Mouse (Mus musculus): ENCODE data around the gene Myh7. TPM values are rescaled to one million over a fixed set of nuclear protein-coding genes. Genes with fewer than 3 reads are reported as not detected.
"Not testable (repeated sequence)": the region's sequence is repeated elsewhere in the genome, so short reads cannot be mapped to it uniquely, and the experiment has no call there.

Myh7 gene
- total RNA-seq, 2 experiments from 2014 or later: 393 to 495 TPM

DNA sequence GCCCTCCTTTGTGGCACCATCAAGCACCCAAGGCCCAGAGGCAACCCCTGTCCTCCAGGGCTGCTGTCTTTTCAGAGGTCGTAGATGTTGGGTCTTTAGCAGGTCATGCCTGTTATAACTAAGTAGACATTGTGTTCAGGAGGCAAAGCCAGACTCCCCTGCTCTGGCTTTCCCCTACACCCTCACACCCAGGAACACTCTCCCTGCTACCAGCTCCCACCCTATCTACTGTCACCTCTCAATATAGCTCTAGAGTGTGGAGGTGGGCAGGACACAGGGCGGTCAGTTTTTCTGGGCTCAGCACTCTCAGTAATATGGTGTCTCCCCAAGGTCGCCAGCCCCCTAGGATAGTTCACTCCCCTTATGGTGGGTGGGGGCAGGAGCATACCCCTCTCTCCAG is 26.6 kb downstream of the Myh7 start:
- no peak for DNase-seq

- no peak for DNase-seq
Observed at GRCm38 (mm10) chr14:54966320-54966977, 28.0 kb downstream of the Myh7 start, which contains the start of gene Myh6. TSS of gene Myh6 (minus strand) at chr14:54966927.

DNA sequence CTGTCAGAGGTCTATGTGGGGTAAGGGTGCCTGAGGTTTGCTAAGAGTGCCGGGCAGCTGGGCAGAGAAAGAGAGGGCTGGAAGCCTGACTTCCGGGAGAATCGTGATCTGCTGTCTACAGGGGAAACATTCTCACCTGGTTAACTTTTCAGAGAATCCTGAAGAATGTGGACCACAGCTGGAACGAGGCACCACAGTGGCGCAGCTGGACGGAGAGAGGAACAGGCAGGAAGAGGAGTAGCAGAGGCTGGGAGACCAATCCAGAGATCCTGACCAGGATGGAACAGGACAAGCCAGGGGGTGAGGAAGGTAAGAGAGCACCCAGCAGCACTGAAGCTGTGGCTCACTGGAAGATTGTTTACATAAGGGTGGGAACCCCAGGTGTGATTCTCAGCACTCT is 28.8 kb downstream of the Myh7 start:
- DNase-seq: no peak

- no peak for DNase-seq
Observed at GRCm38 (mm10) chr14:54965044-54965443, 29.4 kb downstream of the Myh7 start.

- no peak for DNase-seq
Observed at GRCm38 (mm10) chr14:54963727-54964126, 30.7 kb downstream of the Myh7 start.

GRCm38 (mm10) chr14:54962714-54963113 is 31.7 kb downstream of the Myh7 start:
- no peak for DNase-seq

DNA sequence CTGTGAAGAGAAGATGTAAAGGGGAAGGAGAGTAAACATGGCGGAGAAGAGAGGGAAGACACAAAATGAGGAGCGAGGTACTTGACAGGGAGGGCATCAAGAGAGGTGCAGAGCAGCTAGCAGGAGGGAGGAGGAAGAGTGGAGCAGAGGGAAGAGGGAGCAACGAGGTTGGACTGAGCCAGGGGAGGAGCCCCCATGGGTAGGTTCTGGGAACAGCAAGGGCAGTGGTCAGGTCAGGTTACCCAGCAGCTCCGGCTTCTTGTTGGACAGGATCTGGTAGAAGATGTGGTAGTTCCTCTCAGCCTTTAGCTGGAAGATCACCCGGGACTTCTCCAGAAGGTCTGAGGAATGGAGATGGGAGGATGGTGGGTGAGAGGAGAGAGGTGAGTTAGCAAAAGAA is 32.9 kb downstream of the Myh7 start:
- DNase-seq: no peak

DNA sequence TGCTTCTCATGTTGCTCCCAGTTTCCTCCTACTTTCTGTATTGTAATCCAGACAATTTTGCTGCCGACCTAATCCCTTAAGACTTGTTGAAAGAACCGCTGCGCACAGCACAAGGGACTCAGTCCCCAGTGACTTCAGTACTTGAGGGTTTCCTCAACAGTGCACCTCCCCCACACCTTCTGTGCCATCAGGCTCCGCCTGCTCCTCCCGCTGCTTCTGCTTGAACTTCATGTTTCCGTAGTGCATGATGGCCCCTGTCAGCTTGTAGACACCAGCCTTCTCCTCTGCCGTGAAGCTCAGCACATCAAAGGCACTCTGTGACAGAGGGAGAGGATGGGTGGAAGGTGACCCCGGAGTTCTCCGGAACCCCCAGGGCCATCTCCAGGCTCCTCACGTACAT is 33.7 kb downstream of the Myh7 start:
- no peak for DNase-seq

DNA sequence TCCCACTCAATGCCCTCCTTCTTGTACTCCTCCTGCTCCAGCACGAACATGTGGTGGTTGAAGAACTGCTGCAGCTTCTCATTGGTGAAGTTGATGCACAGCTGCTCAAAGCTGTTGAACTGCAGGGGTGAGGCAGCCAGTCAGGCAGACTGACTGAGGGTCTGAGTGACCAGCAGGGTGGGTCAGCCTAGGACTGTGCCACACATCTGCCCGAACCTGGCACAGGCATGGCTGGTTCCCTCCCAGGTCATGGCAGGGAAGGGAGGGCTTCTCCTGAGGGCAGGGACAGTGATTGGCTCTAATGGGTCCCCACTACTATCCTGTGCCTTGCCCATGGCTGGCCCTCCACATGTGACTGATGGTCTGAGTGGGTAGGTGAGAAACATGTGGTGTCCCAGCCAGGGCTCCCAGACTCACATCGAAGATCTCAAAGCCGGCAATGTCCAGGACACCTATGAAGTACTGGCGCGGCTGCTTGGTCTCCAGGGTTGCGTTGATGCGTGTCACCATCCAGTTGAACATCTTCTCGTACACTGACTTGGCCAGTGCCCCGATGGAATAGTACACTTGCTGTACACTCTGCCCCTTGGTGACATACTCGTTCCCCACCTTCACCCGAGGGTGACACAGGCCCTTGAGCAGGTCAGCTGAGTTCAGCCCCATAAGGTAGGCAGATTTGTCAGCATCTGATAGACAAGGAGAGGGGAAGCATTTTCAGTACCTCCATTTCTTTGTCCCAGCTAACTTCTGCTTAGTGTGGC is 34.4 kb downstream of the Myh7 start:
- not testable (repeated sequence) for DNase-seq

GRCm38 (mm10) chr14:54959197-54959596 is 35.2 kb downstream of the Myh7 start:
- no peak for DNase-seq

- no peak for DNase-seq
Observed at GRCm38 (mm10) chr14:54958503-54958902, 35.9 kb downstream of the Myh7 start.

DNA sequence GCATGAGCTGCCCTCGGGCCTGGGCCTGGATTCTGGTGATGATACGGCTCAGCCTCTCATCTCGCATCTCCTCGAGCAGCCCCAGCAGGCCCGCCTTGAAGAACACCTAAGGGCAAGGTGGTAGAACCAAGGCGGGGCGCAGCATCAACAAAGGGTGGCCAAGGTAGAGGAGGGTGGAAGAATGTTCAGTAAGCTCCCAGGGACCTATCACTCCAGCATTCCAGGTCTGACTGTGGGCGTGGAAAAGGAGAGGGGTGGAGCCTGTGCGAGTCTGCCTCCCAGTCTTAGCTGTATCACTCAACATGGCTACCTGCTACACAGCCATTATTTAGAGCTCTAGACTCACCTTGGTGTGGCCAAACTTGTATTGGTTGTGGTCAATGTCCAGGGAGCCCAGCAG is 37.9 kb downstream of the Myh7 start:
- no peak for DNase-seq

DNA sequence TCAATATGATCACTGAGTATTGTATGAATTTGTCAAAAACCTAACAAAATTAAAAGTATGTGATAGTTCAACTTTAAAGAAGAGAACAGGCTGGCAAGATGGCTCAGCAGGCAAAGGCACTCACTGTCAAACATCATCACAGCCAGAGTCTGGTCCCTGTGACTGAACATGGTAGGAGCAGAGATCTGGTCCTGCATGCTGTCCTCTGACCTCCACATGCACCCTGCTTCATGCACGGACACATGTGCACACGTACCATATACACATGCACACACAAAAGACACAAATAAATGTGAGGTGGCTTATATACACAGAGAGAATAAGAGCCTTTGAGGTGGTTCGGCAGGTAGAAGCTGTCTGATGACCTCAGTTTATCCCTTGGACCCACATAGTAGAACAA is 38.9 kb downstream of the Myh7 start:
- no peak for DNase-seq

DNA sequence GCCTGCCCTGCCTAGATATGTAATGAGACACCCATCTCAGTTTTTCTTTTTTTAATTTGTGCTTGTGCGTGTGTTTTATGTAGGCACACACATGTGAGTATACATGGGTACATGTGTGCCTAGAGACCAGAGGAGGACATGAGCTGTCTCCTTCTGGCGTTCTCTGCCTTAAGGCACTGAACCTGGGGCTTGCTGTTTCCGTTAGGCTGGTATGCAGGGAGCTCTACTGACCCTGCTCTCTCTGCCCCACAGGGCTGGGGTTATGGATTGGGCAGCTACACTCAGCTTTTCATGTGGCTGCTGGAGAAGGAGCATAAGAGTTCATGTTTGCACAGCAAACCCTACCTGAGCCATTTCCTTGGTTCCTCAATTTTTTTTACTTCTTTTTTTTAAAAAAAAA is 40.0 kb downstream of the Myh7 start:
- no peak for DNase-seq

- DNase-seq: no peak
Observed at GRCm38 (mm10) chr14:54953664-54954206, 40.7 kb downstream of the Myh7 start.

DNA sequence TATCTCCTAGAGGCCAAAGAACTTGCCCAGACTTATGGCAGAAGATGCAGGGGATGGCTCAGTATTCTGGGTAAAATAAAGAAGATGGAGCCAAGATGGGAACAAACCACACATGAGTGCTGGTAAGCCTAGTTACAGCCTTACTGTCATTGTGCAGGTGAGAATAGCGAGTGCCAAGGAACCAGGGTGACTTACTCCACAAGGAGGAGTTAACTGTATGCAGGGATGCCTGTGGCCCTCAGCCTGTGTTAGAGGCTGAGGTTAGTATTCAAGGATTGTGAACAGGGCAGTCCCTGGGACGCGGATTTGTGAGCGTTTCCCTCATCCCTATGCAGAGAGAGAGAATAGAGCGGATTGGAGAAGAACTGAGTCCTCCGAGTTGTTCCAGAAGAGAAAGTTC is 42.8 kb downstream of the Myh7 start:
- no peak for DNase-seq

DNA sequence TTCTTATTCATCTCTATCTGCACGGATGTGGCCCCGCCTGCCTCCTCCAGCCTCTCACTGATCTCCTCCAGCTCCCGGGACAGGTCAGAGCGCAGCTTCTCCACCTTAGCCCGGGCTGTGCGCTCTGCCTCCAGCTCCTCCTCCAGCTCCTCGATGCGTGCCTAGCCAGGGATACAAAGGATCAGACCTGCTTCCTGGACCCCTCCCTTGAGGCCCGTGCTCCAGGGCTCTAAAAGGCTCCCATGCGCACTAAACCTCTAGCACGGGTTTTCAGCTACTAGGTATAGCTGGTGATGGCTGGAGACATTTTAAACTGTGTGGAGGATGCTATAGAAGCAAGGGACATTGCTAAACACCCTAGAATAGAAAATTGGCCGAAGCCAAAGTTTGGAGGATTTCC is 43.9 kb downstream of the Myh7 start:
- no peak for DNase-seq

DNA sequence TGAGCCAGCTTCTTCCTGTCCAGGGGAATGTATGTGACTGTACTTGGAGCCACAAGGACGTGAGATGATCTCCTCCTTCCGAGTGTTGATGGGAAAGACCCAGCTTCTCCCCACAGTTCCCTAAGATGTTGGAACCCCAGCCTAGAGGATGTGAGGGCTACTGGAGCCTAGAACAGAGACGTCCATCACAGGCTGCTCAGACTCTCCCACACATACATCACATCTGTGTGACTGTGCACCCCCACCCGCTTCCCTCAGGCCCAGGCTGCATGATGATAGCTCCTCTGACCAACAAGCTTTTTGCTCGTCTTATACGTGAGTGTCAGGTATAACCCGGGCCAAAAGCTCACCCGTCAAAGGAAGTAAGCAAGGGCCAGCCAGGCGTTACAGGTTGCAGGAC is 45.6 kb downstream of the Myh7 start:
- DNase-seq: no peak

DNA sequence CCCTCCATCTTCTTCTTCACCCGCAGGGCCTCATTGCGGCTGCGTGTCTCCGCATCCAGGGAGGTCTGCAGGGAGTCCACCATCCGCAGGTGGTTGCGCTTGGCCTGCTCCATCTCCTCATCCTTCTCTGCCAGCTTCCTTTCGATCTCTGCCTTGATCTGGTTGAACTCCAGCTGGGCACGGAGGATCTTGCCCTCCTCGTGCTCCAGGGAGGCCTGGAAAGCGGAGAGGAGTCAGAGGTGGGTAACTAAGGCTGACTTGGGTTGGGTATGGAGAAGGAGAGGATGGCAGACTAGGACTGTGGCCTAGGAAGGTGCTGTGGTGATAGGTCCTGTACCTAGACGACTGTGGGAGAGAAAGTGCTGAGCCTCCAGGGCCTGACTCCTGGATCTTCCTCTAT is 47.4 kb downstream of the Myh7 start:
- DNase-seq: not testable (repeated sequence)

GRCm38 (mm10) chr14:54945975-54946704 is 48.3 kb downstream of the Myh7 start:
- DNase-seq: no peak

GRCm38 (mm10) chr14:54944939-54945338 is 49.5 kb downstream of the Myh7 start:
- DNase-seq: no peak

GRCm38 (mm10) chr14:54943971-54944370 is 50.5 kb downstream of the Myh7 start:
- no peak for DNase-seq

DNA sequence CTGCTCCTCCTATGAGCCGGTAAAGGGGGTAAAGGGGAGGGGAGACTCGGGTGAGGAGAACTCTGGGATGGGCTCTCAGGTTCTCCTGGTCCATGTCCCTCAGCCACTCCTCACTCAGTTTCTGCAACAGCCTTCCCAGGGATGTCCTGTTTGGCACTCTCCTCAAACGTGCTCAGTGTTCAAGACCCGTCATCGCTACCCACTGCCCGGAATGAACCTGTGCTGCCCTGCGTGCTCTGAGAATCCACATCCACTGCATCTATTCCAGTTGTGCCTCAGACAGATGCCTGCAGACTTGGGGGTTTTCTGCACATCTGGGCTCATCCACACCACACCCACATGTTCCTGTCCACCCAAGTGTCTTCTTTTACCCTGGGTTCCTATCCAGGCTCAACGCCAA is 51.9 kb downstream of the Myh7 start:
- DNase-seq: no peak
